Mouse (Mus musculus): ENCODE results near the gene Dnm3. TPM values are rescaled to one million over a fixed set of nuclear protein-coding genes. Genes with fewer than 3 reads are reported as not detected.

Dnm3 gene
- polyA plus RNA-seq, 1 experiment = 54.3 TPM

DNA sequence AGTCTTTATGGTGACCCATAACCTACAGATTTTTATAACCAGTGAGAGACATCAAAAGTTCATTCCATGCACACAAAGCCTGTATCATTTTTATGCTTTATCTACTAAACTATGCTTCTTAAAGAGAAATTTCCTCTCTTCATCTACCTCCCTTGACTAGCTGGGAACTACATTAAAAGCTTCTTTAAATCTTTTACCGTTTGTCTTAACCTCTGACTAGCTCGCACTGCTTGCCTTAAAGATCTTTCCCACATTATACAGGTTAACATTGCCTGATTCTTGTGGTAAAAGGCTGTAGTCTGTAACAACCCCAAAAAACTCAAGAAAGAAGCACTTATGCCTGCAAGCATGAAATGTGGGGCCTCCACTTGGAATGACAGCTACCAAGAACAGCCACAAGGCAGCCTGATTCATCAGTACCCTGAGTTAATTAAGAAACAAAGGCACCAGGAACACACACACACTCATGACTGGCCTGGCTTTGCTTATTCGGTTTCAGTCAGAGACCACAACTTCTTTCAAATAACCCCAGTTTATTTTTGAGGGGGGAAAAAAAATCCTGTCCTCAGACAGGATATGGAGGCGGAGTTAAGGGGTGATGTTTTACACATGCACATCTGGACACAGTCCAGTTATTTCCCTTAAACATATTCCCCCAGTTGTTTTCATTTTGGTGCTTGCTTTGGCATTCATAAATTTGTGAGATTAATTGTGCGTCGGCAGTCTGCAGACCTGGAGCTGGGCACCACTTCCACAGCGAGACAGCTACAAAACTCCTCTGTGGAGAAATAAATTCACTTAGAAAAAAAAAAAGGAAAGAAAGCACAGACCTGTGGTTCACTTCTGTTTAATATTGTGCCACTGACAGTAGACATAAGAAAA is 291.1 kb downstream of the Dnm3 start:
- no peak overlapping the region for H3K27ac ChIP-seq (ENCODE audit: insufficient read depth, low read length)
- H3K4me3 ChIP-seq (ENCODE audit: insufficient read depth, low read length) = no peak overlapping the region
- H3K4me1 ChIP-seq (ENCODE audit: control insufficient read depth, insufficient read depth, low read length) = peaks cover 3% of the 10 kb centered on the region; the same call in 1 of the 2 replicates
- TF ChIP-seq POLR2A (IDR thresholded peaks at IDR 0.05; ENCODE audit: extremely low read depth, insufficient read depth, low read length) = no peak
- TF ChIP-seq CTCF (IDR thresholded peaks at IDR 0.05; ENCODE audit: extremely low read depth, insufficient read depth, low read length) = no peak

DNA sequence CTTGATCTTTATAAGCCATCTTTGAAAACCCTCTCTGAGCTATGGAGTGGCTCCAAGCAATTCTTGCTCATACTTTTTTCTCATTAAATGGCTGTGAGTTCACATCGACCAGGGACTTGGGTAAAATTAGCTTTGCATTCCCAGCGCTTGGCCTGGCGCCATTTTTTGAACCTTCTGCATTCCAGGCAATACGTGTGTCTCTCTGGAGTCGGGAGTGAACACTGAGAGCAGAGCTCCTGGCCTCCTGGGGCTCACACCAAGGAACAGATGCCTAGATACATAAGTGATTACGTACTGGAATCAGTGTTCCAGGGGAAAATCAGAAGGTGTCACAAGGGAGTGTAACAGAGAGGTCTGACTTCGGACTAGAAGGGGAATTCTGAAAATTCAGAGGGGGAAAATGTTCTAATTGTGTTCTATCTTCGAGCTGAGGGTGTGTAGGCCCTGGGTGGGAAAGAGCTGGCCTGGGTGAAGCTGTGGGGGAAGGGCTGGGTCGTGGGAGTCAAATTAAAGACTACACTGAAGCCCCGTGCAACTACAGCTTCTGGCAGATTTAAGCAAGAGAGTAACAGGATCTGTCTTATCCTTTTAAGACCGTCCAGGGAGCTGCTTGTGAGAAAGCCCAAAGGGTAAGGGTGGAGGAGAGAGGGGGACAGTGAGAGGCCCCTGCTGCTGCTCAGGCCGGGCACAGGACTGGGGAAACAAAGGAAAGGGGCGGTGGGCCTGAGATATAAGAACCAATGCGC is 293.7 kb downstream of the Dnm3 start:
- peaks cover 3% of the 10 kb centered on the region; the same call in 1 of the 2 replicates for H3K4me1 ChIP-seq (ENCODE audit: control insufficient read depth, insufficient read depth, low read length)

DNA sequence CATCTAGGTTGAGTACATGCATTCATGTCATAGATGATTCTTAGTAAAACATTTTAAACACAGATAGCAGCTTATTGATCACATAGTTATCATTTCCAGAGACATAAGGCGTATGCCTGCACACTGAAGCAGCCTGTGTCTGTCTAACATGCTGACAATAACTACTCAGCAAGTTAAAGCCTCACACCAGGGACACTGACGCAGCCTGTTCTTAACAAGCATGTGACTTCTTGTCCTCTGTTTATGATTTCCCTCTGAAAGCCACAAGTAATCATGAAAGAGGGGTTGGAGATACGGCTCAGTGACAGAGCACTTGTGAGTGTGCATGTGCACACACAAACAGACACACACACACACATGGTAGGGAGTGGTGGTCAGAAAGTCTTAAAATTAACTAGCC is 294.4 kb downstream of the Dnm3 start:
- H3K4me3 ChIP-seq (ENCODE audit: insufficient read depth, low read length) = no peak overlapping the region
- TF ChIP-seq POLR2A (IDR thresholded peaks at IDR 0.05; ENCODE audit: extremely low read depth, insufficient read depth, low read length) (no peak), CTCF (IDR thresholded peaks at IDR 0.05; ENCODE audit: extremely low read depth, insufficient read depth, low read length) (no peak)
- peaks cover 3% of the 10 kb centered on the region; the same call in 1 of the 2 replicates for H3K4me1 ChIP-seq (ENCODE audit: control insufficient read depth, insufficient read depth, low read length)
- H3K27ac ChIP-seq (ENCODE audit: insufficient read depth, low read length) = no peak overlapping the region

More for the DNA sequence above, 293.7 kb downstream of the Dnm3 start:
- H3K27ac ChIP-seq (ENCODE audit: insufficient read depth, low read length) = no peak overlapping the region
- H3K4me3 ChIP-seq (ENCODE audit: insufficient read depth, low read length) = no peak overlapping the region
- TF ChIP-seq POLR2A (IDR thresholded peaks at IDR 0.05; ENCODE audit: extremely low read depth, insufficient read depth, low read length) (no peak), CTCF (IDR thresholded peaks at IDR 0.05; ENCODE audit: extremely low read depth, insufficient read depth, low read length) (no peak)

DNA sequence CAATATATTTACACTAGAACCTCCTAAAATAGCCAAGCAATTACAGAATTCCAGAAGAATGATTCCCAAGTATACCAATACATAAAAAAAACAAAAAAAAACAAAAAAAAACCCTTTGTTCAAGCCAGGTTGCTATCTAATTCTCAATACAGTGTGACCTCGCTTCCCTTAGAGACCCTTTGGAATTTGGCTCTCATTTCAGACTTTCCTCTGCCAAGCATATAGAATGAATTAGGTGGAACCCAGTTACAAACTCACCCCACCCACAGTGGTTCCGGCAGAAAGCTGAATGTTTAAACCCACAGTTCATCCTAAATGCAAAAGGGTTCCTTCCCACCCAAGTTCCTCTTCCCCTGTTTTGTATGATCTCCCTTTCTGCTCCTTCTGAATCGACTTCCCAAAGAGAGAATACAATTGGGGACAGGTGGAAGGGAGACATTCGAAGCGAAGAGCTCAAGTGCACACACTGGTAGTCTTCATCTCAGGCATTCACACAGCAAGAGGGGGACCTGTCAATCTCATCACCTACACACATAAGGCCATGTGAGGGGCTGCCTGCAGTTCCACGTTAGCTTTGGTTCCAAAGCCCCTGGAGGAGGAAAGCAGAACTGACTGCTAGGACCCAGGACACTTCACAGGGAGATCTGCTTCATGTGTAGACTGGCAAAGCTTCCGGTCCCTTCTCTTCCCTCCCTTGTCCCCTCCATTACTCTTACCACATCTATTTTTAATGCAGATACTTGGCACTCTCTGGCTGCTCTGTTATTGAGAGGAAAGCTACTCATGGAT is 296.5 kb downstream of the Dnm3 start:
- H3K27ac ChIP-seq (ENCODE audit: insufficient read depth, low read length) = no peak overlapping the region
- TF ChIP-seq POLR2A (IDR thresholded peaks at IDR 0.05; ENCODE audit: extremely low read depth, insufficient read depth, low read length) (no peak), CTCF (IDR thresholded peaks at IDR 0.05; ENCODE audit: extremely low read depth, insufficient read depth, low read length) (no peak)

DNA sequence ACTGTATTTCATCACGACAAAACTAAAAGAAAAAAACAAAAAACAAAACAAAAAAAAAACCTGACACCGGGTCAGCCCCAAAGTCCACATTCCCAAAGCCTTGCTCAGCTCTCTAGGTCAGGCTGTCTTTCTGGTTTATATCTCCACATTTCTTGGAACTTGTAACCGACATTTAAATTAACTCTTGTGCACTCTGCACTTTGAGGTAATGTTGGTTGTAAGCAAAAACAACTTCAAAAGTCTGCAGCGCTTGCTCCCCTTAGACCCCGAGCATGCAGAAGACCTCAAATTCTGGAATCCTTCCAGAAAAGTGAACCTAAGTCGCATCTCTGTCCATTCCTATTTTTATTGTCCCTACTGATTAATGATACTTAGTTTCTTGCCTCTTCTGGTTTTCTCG is 297.4 kb downstream of the Dnm3 start:
- Histone ChIP-seq H3K27ac (ENCODE audit: insufficient read depth, low read length) (no peak overlapping the region), H3K4me3 (ENCODE audit: insufficient read depth, low read length) (no peak overlapping the region), H3K4me1 (ENCODE audit: control insufficient read depth, insufficient read depth, low read length) (no peaks in the 10 kb centered on the region)
- TF ChIP-seq POLR2A (IDR thresholded peaks at IDR 0.05; ENCODE audit: extremely low read depth, insufficient read depth, low read length) (no peak), CTCF (IDR thresholded peaks at IDR 0.05; ENCODE audit: extremely low read depth, insufficient read depth, low read length) (no peak)

More for the DNA sequence above, 296.5 kb downstream of the Dnm3 start:
- H3K4me1 ChIP-seq (ENCODE audit: control insufficient read depth, insufficient read depth, low read length) = no peaks in the 10 kb centered on the region
- H3K4me3 ChIP-seq (ENCODE audit: insufficient read depth, low read length) = no peak overlapping the region

DNA sequence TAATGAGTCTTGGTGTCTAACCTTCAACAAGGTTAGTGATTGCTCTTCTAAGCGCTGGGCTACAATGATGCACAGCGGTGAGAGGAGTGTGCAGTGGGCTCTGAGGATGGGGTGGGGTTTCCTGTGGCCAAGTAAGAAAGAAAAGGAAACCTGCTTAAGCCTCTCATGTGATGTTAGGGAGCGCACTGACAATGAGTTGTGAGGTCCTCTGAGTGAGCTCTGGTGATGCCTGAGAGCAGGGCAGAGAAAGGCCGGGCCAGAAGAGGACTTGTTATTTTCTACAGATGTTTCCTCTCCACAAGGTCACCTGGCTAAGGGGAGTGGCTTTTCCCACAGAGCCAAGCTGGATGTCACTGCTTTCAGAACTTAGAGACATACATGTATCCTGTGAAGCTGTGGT is 298.4 kb downstream of the Dnm3 start:
- Histone ChIP-seq H3K4me1 (ENCODE audit: control insufficient read depth, insufficient read depth, low read length) (no peaks in the 10 kb centered on the region), H3K27ac (ENCODE audit: insufficient read depth, low read length) (no peak overlapping the region), H3K4me3 (ENCODE audit: insufficient read depth, low read length) (no peak overlapping the region)
- no peak for TF ChIP-seq CTCF (IDR thresholded peaks at IDR 0.05; ENCODE audit: extremely low read depth, insufficient read depth, low read length)
- no peak for TF ChIP-seq POLR2A (IDR thresholded peaks at IDR 0.05; ENCODE audit: extremely low read depth, insufficient read depth, low read length)

DNA sequence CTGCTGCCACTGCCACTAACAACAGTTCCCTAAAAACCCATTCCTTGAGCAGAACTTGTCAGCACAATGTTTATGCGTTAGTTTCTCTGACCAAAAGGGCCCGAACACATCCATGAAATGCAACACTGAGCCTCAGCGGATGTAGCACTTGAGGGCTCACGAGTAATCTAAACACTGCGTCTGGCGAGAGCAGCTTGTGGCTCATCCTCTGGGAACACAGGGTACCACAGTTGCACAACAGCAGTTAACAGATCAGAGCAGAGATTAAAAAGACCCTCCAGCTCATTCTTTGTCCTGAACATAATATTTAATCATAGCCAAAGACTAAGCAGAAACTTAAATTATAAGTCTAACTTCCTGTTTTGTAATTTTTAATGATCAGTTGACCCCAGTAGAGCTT is 305.0 kb downstream of the Dnm3 start:
- TF ChIP-seq CTCF (IDR thresholded peaks at IDR 0.05; ENCODE audit: extremely low read depth, insufficient read depth, low read length) = no peak
- no peak for TF ChIP-seq POLR2A (IDR thresholded peaks at IDR 0.05; ENCODE audit: extremely low read depth, insufficient read depth, low read length)
- no peaks in the 10 kb centered on the region for H3K4me1 ChIP-seq (ENCODE audit: control insufficient read depth, insufficient read depth, low read length)
- H3K4me3 ChIP-seq (ENCODE audit: insufficient read depth, low read length) = no peak overlapping the region
- no peak overlapping the region for H3K27ac ChIP-seq (ENCODE audit: insufficient read depth, low read length)

DNA sequence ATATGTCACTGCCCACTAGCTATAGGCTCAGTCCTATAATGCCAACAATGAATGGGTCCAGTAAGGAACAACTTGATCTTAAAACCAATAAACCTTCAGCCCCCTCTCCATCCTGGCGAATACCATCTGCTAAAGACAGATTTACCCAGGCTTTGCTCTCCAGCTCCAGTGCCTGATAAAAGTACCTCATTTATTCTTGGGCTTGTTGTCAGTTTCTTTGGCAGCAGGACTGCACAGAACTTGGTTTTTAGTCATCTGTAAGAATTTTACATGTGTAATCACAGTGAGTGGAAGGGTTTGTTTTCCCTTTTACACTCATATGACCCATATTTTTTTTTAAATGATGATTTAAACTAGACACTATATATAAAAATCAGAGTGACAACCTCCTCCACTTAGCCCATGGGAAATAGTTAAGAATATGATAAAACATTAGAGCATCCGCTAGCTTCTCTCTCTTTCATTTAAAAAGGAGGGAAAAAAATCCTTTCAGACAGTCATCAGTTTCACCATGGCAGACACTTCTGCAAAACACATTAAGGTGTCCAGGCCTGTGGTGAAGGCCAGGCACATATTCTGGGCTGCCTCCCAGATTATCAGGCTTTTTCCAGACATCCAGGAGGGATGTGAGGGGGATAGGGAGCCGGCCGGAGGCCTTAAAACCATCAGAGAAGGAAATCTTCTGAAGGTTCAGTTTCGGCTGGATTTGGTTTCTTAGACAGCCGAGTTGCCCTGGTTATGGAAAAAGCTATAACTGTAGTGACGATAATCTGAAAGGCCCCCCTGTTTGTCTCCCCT is 313.9 kb downstream of the Dnm3 start:
- Histone ChIP-seq H3K4me3 (ENCODE audit: insufficient read depth, low read length) (no peak overlapping the region), H3K4me1 (ENCODE audit: control insufficient read depth, insufficient read depth, low read length) (no peaks in the 10 kb centered on the region; the same call in 1 of the 2 replicates), H3K27ac (ENCODE audit: insufficient read depth, low read length) (no peak overlapping the region)
- no peak for TF ChIP-seq CTCF (IDR thresholded peaks at IDR 0.05; ENCODE audit: extremely low read depth, insufficient read depth, low read length)
- TF ChIP-seq POLR2A (IDR thresholded peaks at IDR 0.05; ENCODE audit: extremely low read depth, insufficient read depth, low read length) = no peak
